Mouse (Mus musculus): ENCODE measurements around the gene Qsox2.

Qsox2 gene

GRCm38 (mm10) chr2:26237290-26237782 lies at the start of gene Qsox2:
Gene Qsox2, minus strand, starts transcription at chr2:26237525.
- ATAC-seq (ENCODE audit: low TSS enrichment), result peak; percentile 84

GRCm38 (mm10) chr2:26286391-26286790 lies 49.1 kb upstream of the Qsox2 start:
- ATAC-seq (ENCODE audit: low TSS enrichment), result no peak

- no peak for ATAC-seq (ENCODE audit: low TSS enrichment)
Measured at GRCm38 (mm10) chr2:26285804-26286203, 48.5 kb upstream of the Qsox2 start.

- ATAC-seq (ENCODE audit: low TSS enrichment), result no peak
Measured at GRCm38 (mm10) chr2:26280594-26280993, 43.3 kb upstream of the Qsox2 start.

GRCm38 (mm10) chr2:26279712-26280111 lies 42.4 kb upstream of the Qsox2 start:
- ATAC-seq (ENCODE audit: low TSS enrichment), result no peak

GRCm38 (mm10) chr2:26273611-26274010 lies 36.3 kb upstream of the Qsox2 start:
- ATAC-seq (ENCODE audit: low TSS enrichment), result peak; percentile 72; the same call in 1 of the 2 replicates

- no peak for ATAC-seq (ENCODE audit: low TSS enrichment)
Measured at GRCm38 (mm10) chr2:26268216-26268615, 30.9 kb upstream of the Qsox2 start.

GRCm38 (mm10) chr2:26266066-26266742 lies 28.9 kb upstream of the Qsox2 start:
- ATAC-seq (ENCODE audit: low TSS enrichment), result no peak

GRCm38 (mm10) chr2:26265095-26265494 lies 27.8 kb upstream of the Qsox2 start:
- ATAC-seq (ENCODE audit: low TSS enrichment), result no peak

GRCm38 (mm10) chr2:26264646-26265045 lies 27.3 kb upstream of the Qsox2 start:
- ATAC-seq (ENCODE audit: low TSS enrichment), result no peak

GRCm38 (mm10) chr2:26257315-26258096 lies 20.2 kb upstream of the Qsox2 start:
- ATAC-seq (ENCODE audit: low TSS enrichment), result no peak

GRCm38 (mm10) chr2:26254816-26255215 lies 17.5 kb upstream of the Qsox2 start:
- no peak for ATAC-seq (ENCODE audit: low TSS enrichment)

GRCm38 (mm10) chr2:26252514-26253206 lies 15.3 kb upstream of the Qsox2 start:
- no peak for ATAC-seq (ENCODE audit: low TSS enrichment)

GRCm38 (mm10) chr2:26247531-26247930 lies 10.2 kb upstream of the Qsox2 start:
- ATAC-seq (ENCODE audit: low TSS enrichment), result no peak

GRCm38 (mm10) chr2:26240841-26241240 lies 3.5 kb upstream of the Qsox2 start:
- no peak for ATAC-seq (ENCODE audit: low TSS enrichment)

- no peak for ATAC-seq (ENCODE audit: low TSS enrichment)
Measured at GRCm38 (mm10) chr2:26240330-26240729, 3.0 kb upstream of the Qsox2 start.

- ATAC-seq (ENCODE audit: low TSS enrichment), result peak; percentile 58; the same call in 1 of the 2 replicates
Measured at GRCm38 (mm10) chr2:26236681-26237289, 540 bp downstream of the Qsox2 start.

GRCm38 (mm10) chr2:26234771-26235170 lies 2.6 kb downstream of the Qsox2 start:
- ATAC-seq (ENCODE audit: low TSS enrichment), result no peak

- no peak for ATAC-seq (ENCODE audit: low TSS enrichment)
Measured at GRCm38 (mm10) chr2:26234253-26234652, 3.1 kb downstream of the Qsox2 start.

- ATAC-seq (ENCODE audit: low TSS enrichment), result peak; percentile 51; the same call in 1 of the 2 replicates
Measured at GRCm38 (mm10) chr2:26231366-26231765, 6.0 kb downstream of the Qsox2 start.

GRCm38 (mm10) chr2:26230253-26230652 lies 7.1 kb downstream of the Qsox2 start:
- ATAC-seq (ENCODE audit: low TSS enrichment), result no peak

- peak; percentile 90 for ATAC-seq (ENCODE audit: low TSS enrichment)
Measured at GRCm38 (mm10) chr2:26227788-26228187, 9.5 kb downstream of the Qsox2 start.
